Mouse (Mus musculus) ZHBTc4 (cell line): ENCODE measurements around the gene Cdkal1.

ENCODE experiments used
- DNase-seq: peaks from one replicate; pipeline ENCODE4 v3.0.0-alpha.2; 2011; ENCODE audit warnings: low read depth, low spot score

Gene Cdkal1

GRCm38 (mm10) chr13:29635581-29635980, 219.9 kb downstream of the Cdkal1 start:
- DNase-seq, result no peak

- DNase-seq, result no peak
Measured at GRCm38 (mm10) chr13:29631342-29631741, 224.1 kb downstream of the Cdkal1 start.

- DNase-seq, result peak; percentile 24
Measured at GRCm38 (mm10) chr13:29628607-29629006, 226.9 kb downstream of the Cdkal1 start.

GRCm38 (mm10) chr13:29627438-29628124, 227.9 kb downstream of the Cdkal1 start:
- no peak for DNase-seq

GRCm38 (mm10) chr13:29624929-29625328, 230.5 kb downstream of the Cdkal1 start:
- no peak for DNase-seq

- no peak for DNase-seq
Measured at GRCm38 (mm10) chr13:29623636-29624239, 231.7 kb downstream of the Cdkal1 start.

GRCm38 (mm10) chr13:29621881-29622280, 233.6 kb downstream of the Cdkal1 start:
- DNase-seq, result no peak

GRCm38 (mm10) chr13:29621363-29621762, 234.1 kb downstream of the Cdkal1 start:
- DNase-seq, result no peak

GRCm38 (mm10) chr13:29620826-29621225, 234.6 kb downstream of the Cdkal1 start:
- DNase-seq, result no peak

- DNase-seq, result no peak
Measured at GRCm38 (mm10) chr13:29616654-29617171, 238.8 kb downstream of the Cdkal1 start.

- no peak for DNase-seq
Measured at GRCm38 (mm10) chr13:29615987-29616386, 239.5 kb downstream of the Cdkal1 start.

- no peak for DNase-seq
Measured at GRCm38 (mm10) chr13:29615081-29615480, 240.4 kb downstream of the Cdkal1 start.

- peak; percentile 47 for DNase-seq
Measured at GRCm38 (mm10) chr13:29610051-29610931, 245.2 kb downstream of the Cdkal1 start.

- no peak for DNase-seq
Measured at GRCm38 (mm10) chr13:29609441-29609840, 246.0 kb downstream of the Cdkal1 start.

GRCm38 (mm10) chr13:29604241-29604640, 251.2 kb downstream of the Cdkal1 start:
- peak; percentile 18 for DNase-seq

- no peak for DNase-seq
Measured at GRCm38 (mm10) chr13:29603597-29603996, 251.9 kb downstream of the Cdkal1 start.

- DNase-seq, result peak; percentile 8
Measured at GRCm38 (mm10) chr13:29601033-29601432, 254.4 kb downstream of the Cdkal1 start.

- DNase-seq, result no peak
Measured at GRCm38 (mm10) chr13:29599646-29600045, 255.8 kb downstream of the Cdkal1 start.

- no peak for DNase-seq
Measured at GRCm38 (mm10) chr13:29596735-29597134, 258.7 kb downstream of the Cdkal1 start.

- peak; percentile 44 for DNase-seq
Measured at GRCm38 (mm10) chr13:29593096-29593495, 262.4 kb downstream of the Cdkal1 start.

GRCm38 (mm10) chr13:29590685-29591084, 264.8 kb downstream of the Cdkal1 start:
- DNase-seq, result no peak

- DNase-seq, result no peak
Measured at GRCm38 (mm10) chr13:29590164-29590563, 265.3 kb downstream of the Cdkal1 start.
